Mouse (Mus musculus) cortical plate, adult 2 months (tissue): ENCODE measurements around the gene Ear2. TPM values are rescaled to one million over a fixed set of nuclear protein-coding genes. Genes with fewer than 3 reads are reported as not detected.
"Not testable (repeated sequence)": the region's sequence is repeated elsewhere in the genome, so short reads cannot be mapped to it uniquely, and the experiment has no call there.

Experiments used
- H3K27ac ChIP-seq: fragments of 200-500 bp; 2 replicates; pipeline ENCODE4 v1.5.1; 2012; ENCODE audit warnings: low read length, control low read depth, inconsistent platforms; ENCODE audit not compliant: insufficient read depth
- H3K4me1 ChIP-seq: fragments of 200-500 bp; 2 replicates; pipeline ENCODE4 v1.6.1; 2011; ENCODE audit warnings: low read length; ENCODE audit not compliant: control insufficient read depth, insufficient read depth
- H3K4me3 ChIP-seq: fragments of 200-500 bp; 2 replicates; pipeline ENCODE4 v1.5.1; 2011; ENCODE audit warnings: mild to moderate bottlenecking, low read length, control low read depth; ENCODE audit not compliant: insufficient read depth
- CTCF ChIP-seq: fragments of 200-500 bp; IDR thresholded peaks from 2 replicates; pipeline ENCODE4 v1.5.1; 2011; ENCODE audit warnings: mild to moderate bottlenecking, control low read depth, low read length; ENCODE audit not compliant: insufficient read depth; ENCODE audit errors: extremely low read depth
- POLR2A ChIP-seq: fragments of 200-500 bp; IDR thresholded peaks from 2 replicates; pipeline ENCODE4 v1.6.1; 2011; ENCODE audit warnings: mild to moderate bottlenecking, low read length, control low read depth; ENCODE audit not compliant: insufficient read depth; ENCODE audit errors: extremely low read depth
- polyA plus RNA-seq: library from polyadenylated mRNA; depleted of rRNA; stranded (reverse); fragments of >200 nt; gene quantifications from 2 replicates; pipeline ENCODE4 v1.2.3, GENCODE M21; 2012; rRNA removed

Gene Ear2
- polyA plus RNA-seq = 0.53 and 0.54 TPM in 2 replicates

GRCm38 (mm10) chr14:44102354-44102753 is at the start of gene Ear2:
Gene Ear2, plus strand, starts transcription at chr14:44102654.
- not testable (repeated sequence) for H3K4me3 ChIP-seq, H3K27ac ChIP-seq, H3K4me1 ChIP-seq

- not testable (repeated sequence) for H3K4me3 ChIP-seq, H3K27ac ChIP-seq, H3K4me1 ChIP-seq
- peak; percentile 17; the same call in 1 of the 2 replicates for TF ChIP-seq CTCF
Observed at GRCm38 (mm10) chr14:44067879-44068278, 34.6 kb upstream of the Ear2 start.

- not testable (repeated sequence) for H3K4me3 ChIP-seq, H3K4me1 ChIP-seq, H3K27ac ChIP-seq
Observed at GRCm38 (mm10) chr14:44070595-44070994, 31.9 kb upstream of the Ear2 start.

GRCm38 (mm10) chr14:44077785-44078341 is 24.6 kb upstream of the Ear2 start:
- not testable (repeated sequence) for H3K27ac ChIP-seq, H3K4me1 ChIP-seq, H3K4me3 ChIP-seq

- H3K4me3 ChIP-seq = not testable (repeated sequence)
Observed at GRCm38 (mm10) chr14:44086588-44086987, 15.9 kb upstream of the Ear2 start.

GRCm38 (mm10) chr14:44087535-44087934 is 14.9 kb upstream of the Ear2 start:
- H3K4me3 ChIP-seq, H3K4me1 ChIP-seq: not testable (repeated sequence)

More at GRCm38 (mm10) chr14:44086588-44086987, 15.9 kb upstream of the Ear2 start:
- not testable (repeated sequence) for H3K4me1 ChIP-seq, H3K27ac ChIP-seq

GRCm38 (mm10) chr14:44091524-44091923 is 10.9 kb upstream of the Ear2 start:
- not testable (repeated sequence) for H3K27ac ChIP-seq, H3K4me3 ChIP-seq, H3K4me1 ChIP-seq

More at GRCm38 (mm10) chr14:44087535-44087934, 14.9 kb upstream of the Ear2 start:
- not testable (repeated sequence) for H3K27ac ChIP-seq

GRCm38 (mm10) chr14:44094445-44094844 is 8.0 kb upstream of the Ear2 start:
- not testable (repeated sequence) for H3K4me3 ChIP-seq, H3K27ac ChIP-seq, H3K4me1 ChIP-seq

- not testable (repeated sequence) for H3K27ac ChIP-seq, H3K4me3 ChIP-seq, H3K4me1 ChIP-seq
Observed at GRCm38 (mm10) chr14:44100030-44100429, 2.4 kb upstream of the Ear2 start.

- H3K27ac ChIP-seq = no peak overlapping the region
Observed at GRCm38 (mm10) chr14:44110981-44111380, 8.5 kb downstream of the Ear2 start.

GRCm38 (mm10) chr14:44123551-44123950 is 21.1 kb downstream of the Ear2 start, which contains the start of gene Gm3327:
Gene Gm3327, plus strand, starts transcription at chr14:44123851.
- H3K27ac ChIP-seq, H3K4me3 ChIP-seq, H3K4me1 ChIP-seq: not testable (repeated sequence)

More at GRCm38 (mm10) chr14:44110981-44111380, 8.5 kb downstream of the Ear2 start:
- H3K4me3 ChIP-seq = no peak overlapping the region
- TF ChIP-seq POLR2A (no peak), CTCF (no peak)
- no peaks in the 10 kb centered on the region for H3K4me1 ChIP-seq

Other genes starting within 250 kb of the Ear2 start
- gene Ear1, start 227.1 kb upstream of the Ear2 start, polyA plus RNA-seq = not detected in 2 replicates
- not detected in 2 replicates for gene Ear10, start 179.1 kb upstream of the Ear2 start, polyA plus RNA-seq
- gene Gm8113, start 177.3 kb upstream of the Ear2 start, polyA plus RNA-seq = 0.28 and 0.29 TPM in 2 replicates
- gene Ang5, start 145.6 kb upstream of the Ear2 start, polyA plus RNA-seq = not detected in 2 replicates
- gene Ang6, start 100.4 kb upstream of the Ear2 start, polyA plus RNA-seq = not detected in 2 replicates
- not detected in 2 replicates for gene Gm3327, start 21.2 kb downstream of the Ear2 start, polyA plus RNA-seq
- gene Gm8212, start 95.0 kb downstream of the Ear2 start, polyA plus RNA-seq = not detected in 2 replicates
- gene 4930503E14Rik, start 110.6 kb downstream of the Ear2 start, polyA plus RNA-seq = not detected in 2 replicates
- gene Gm8220, start 182.9 kb downstream of the Ear2 start, polyA plus RNA-seq = not detected in 2 replicates
- not detected in 2 replicates for gene Gm5930, start 235.9 kb downstream of the Ear2 start, polyA plus RNA-seq